Mouse (Mus musculus): Measurements from ENCODE around the gene Vps16. TPM values are rescaled to one million over a fixed set of nuclear protein-coding genes. Genes with fewer than 3 reads are reported as not detected.

Gene Vps16
- polyA plus RNA-seq, 1 experiment = 101 TPM

DNA sequence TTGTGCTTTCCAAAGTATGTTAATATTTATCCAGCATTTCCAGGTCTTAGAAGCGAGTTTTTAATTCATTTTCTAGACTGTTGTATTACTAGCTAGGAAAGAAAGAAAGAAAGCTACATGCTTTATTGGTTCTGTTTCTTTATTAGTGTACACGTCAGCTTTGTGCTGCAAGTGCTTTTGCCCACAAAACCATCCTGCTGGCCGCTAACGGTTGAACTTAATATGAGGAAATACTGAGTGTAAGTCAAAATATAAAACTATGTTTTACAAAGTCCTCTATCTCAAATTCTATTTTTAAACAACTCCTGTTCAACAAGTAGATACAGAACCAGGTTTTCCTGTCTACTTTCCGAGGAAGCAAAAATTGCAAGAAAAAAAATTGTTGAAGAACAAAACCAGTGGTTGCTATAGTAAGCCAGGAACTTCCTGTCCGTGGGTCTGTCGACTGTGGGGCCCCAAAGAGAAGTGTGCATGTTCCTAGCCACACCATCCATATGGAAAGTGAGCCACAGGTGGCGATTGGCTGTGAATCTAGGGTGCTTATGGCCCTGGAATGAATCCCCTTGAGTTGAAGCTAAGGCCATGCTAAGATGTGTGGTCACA is 48.9 kb downstream of the Vps16 start:
- no peak for TF ChIP-seq CTCF (IDR thresholded peaks at IDR 0.05; ENCODE audit: extremely low read depth, insufficient read depth, low read length)
- no peak for TF ChIP-seq POLR2A (IDR thresholded peaks at IDR 0.05; ENCODE audit: extremely low read depth, insufficient read depth, low read length)

DNA sequence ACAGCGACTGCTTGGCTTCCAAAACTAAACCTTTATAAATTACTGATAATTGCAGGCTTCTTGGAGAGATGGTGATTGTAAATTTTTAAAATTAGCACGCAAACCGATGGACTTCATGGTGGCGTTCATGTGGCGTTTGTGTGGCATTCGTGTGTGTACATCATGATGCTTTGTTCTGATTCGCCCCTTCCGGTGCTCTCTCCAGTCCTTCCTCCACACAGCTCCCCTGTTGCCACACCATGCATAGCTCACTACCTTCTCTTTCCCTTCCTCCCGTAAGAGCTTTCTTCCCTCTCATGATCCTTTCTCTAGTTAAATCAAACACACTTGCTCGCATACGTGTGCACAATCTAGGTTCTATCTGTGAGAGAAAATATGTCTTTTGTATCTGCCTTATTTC is 51.6 kb downstream of the Vps16 start:
- Histone ChIP-seq H3K27ac (ENCODE audit: insufficient read depth, low read length) (no peak overlapping the region), H3K4me3 (ENCODE audit: insufficient read depth, low read length) (no peak overlapping the region), H3K4me1 (ENCODE audit: control insufficient read depth, insufficient read depth, low read length) (peaks cover 8% of the 10 kb centered on the region)
- TF ChIP-seq POLR2A (IDR thresholded peaks at IDR 0.05; ENCODE audit: extremely low read depth, insufficient read depth, low read length) = no peak

More for the DNA sequence above, 48.9 kb downstream of the Vps16 start:
- peaks cover 16% of the 10 kb centered on the region for H3K4me1 ChIP-seq (ENCODE audit: control insufficient read depth, insufficient read depth, low read length)
- H3K27ac ChIP-seq (ENCODE audit: insufficient read depth, low read length) = no peak overlapping the region
- no peak overlapping the region for H3K4me3 ChIP-seq (ENCODE audit: insufficient read depth, low read length)

DNA sequence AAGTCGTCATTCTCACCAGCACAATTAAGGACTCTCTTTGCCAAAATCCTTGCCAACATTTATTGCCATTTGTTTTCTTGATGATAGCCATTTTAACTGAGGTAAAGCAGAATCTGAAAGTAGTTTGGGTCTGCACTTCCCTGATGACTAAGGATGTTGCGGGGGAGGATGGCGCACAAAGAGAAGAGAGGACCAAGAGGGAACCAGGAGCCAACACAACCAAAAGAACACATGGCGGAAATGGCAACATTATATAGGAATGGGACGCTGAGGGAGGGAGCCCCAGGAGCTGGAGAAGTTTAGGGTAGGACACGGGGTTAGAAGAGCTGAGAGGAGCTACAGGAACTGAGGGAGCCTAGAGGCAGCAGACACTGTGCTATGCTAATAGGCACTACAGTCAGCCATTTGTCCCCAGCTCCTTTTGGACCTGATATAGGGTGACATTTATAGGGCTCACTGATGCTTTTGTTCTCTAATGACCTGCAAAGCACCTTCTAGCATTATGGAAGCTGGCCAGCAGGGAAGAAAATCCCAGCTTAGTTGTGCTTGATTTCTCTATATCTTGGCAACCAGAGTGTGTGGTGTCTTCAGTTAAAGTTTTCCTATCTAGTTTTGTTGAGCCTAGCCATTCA is 52.6 kb downstream of the Vps16 start:
- Histone ChIP-seq H3K4me1 (ENCODE audit: control insufficient read depth, insufficient read depth, low read length) (peaks cover 8% of the 10 kb centered on the region), H3K27ac (ENCODE audit: insufficient read depth, low read length) (0 out of 2 replicates have a peak overlapping the region, but pooled peaks have one; percentile 29), H3K4me3 (ENCODE audit: insufficient read depth, low read length) (no peak overlapping the region)
- TF ChIP-seq POLR2A (IDR thresholded peaks at IDR 0.05; ENCODE audit: extremely low read depth, insufficient read depth, low read length) (no peak), CTCF (IDR thresholded peaks at IDR 0.05; ENCODE audit: extremely low read depth, insufficient read depth, low read length) (no peak)

DNA sequence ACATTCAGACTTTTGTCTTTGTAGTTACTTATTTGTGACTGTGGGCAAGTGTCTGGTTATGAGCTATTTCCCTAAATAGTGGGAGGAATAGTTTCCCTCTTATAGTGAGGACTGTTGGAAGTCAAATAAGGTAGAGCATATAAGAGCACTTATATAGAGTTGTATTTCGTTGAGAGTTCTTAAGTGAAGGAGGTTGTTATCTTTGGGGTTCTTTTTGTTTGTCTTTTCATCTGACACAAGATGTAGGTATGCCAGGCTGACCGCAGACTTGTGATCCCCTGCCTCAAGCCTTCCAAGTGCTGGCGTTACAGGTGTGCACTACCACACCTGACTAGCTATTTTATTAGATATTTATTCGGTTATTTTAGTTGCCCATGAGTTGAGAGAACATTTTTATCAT is 58.0 kb downstream of the Vps16 start:
- TF ChIP-seq POLR2A (IDR thresholded peaks at IDR 0.05; ENCODE audit: extremely low read depth, insufficient read depth, low read length) = no peak
- TF ChIP-seq CTCF (IDR thresholded peaks at IDR 0.05; ENCODE audit: extremely low read depth, insufficient read depth, low read length) = no peak
- H3K4me3 ChIP-seq (ENCODE audit: insufficient read depth, low read length) = no peak overlapping the region
- no peak overlapping the region for H3K27ac ChIP-seq (ENCODE audit: insufficient read depth, low read length)
- H3K4me1 ChIP-seq (ENCODE audit: control insufficient read depth, insufficient read depth, low read length) = no peaks in the 10 kb centered on the region

DNA sequence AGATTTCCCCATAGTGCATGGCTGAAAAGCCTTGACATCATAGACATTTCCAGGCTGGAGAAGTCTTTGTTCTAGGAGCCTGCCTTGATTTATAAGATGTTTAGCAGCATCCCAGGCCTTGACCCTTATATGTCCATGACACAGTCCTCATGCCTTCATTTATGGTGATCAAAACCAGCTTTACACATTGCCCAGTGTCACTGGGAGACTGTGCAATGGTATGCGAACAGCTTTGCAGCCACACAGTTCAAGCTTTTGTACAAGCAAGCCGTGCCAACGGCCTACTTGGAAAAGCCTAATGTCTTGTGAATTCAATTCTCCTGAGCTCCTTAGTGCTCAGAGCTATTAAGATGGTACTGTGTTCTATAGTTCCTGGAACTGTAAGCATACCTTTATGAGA is 58.6 kb downstream of the Vps16 start:
- Histone ChIP-seq H3K27ac (ENCODE audit: insufficient read depth, low read length) (no peak overlapping the region), H3K4me3 (ENCODE audit: insufficient read depth, low read length) (no peak overlapping the region), H3K4me1 (ENCODE audit: control insufficient read depth, insufficient read depth, low read length) (no peaks in the 10 kb centered on the region)
- no peak for TF ChIP-seq POLR2A (IDR thresholded peaks at IDR 0.05; ENCODE audit: extremely low read depth, insufficient read depth, low read length)

DNA sequence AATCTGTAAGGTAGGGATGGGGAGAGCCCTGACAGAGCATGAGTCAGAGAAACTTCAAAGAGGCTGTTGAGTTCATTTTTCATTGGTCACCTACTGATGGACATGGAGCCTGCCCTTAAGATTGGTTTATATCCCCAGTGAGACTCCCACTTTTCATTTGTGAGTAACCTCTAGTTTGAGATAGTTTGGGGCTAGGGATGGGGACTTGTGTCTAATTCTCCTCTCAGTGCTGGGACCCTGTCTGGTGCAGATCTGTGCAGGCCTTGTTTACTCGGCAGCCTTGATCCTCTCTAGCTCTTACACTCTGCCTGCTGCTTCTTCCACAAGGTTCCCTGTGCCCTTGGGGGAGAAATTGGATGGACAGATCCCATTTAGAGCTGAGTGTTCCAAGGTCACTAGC is 60.1 kb downstream of the Vps16 start:
- Histone ChIP-seq H3K4me1 (ENCODE audit: control insufficient read depth, insufficient read depth, low read length) (peaks cover 3% of the 10 kb centered on the region; the same call in 1 of the 2 replicates), H3K27ac (ENCODE audit: insufficient read depth, low read length) (no peak overlapping the region), H3K4me3 (ENCODE audit: insufficient read depth, low read length) (no peak overlapping the region)
- no peak for TF ChIP-seq POLR2A (IDR thresholded peaks at IDR 0.05; ENCODE audit: extremely low read depth, insufficient read depth, low read length)
- no peak for TF ChIP-seq CTCF (IDR thresholded peaks at IDR 0.05; ENCODE audit: extremely low read depth, insufficient read depth, low read length)

DNA sequence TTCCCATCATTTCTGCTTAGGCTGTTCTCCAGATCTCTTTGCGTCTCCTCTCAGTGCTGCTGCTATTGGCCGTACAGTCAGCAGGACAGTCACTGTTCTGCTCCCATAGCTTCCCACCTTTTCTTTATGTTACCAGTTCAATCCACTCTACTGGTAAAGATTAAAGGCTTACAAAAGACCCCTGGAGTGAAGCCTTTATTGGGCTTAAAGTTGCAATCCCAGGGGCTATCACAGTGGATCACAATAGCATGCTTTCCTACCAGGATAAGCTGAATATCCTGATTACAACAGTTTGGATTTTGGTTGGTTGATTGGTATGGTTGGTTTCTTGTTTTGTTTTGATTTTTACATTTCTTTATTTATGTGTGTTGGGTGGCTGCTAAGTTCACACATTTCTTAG is 63.9 kb downstream of the Vps16 start:
- Histone ChIP-seq H3K27ac (ENCODE audit: insufficient read depth, low read length) (0 out of 2 replicates have a peak overlapping the region, but pooled peaks have one; percentile 79), H3K4me1 (ENCODE audit: control insufficient read depth, insufficient read depth, low read length) (peaks cover 5% of the 10 kb centered on the region), H3K4me3 (ENCODE audit: insufficient read depth, low read length) (no peak overlapping the region)
- TF ChIP-seq POLR2A (IDR thresholded peaks at IDR 0.05; ENCODE audit: extremely low read depth, insufficient read depth, low read length) = no peak
- TF ChIP-seq CTCF (IDR thresholded peaks at IDR 0.05; ENCODE audit: extremely low read depth, insufficient read depth, low read length) = no peak

DNA sequence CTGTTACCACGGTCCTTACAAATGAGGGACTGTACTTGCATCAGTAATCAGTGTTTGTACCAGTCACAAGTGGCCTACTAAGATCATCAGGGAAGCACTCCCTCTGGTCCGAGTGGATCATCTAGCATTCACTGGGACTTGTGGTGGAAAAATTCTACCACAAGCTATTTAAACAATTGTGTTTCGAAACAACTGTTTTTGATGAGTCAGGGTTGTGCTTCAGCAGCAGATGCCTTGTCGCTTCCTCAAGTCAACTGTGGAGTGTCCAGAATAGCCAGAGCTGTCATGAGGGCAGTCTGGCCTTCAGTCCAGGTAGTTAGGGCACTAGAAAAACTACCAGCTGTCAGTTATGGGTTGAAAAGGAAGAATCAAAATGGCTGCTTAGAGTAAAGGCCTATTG is 64.5 kb downstream of the Vps16 start:
- peaks cover 5% of the 10 kb centered on the region for H3K4me1 ChIP-seq (ENCODE audit: control insufficient read depth, insufficient read depth, low read length)
- no peak overlapping the region for H3K4me3 ChIP-seq (ENCODE audit: insufficient read depth, low read length)
- TF ChIP-seq CTCF (IDR thresholded peaks at IDR 0.05; ENCODE audit: extremely low read depth, insufficient read depth, low read length) (no peak), POLR2A (IDR thresholded peaks at IDR 0.05; ENCODE audit: extremely low read depth, insufficient read depth, low read length) (no peak)
- peak overlapping the region; percentile 79 for H3K27ac ChIP-seq (ENCODE audit: insufficient read depth, low read length)

DNA sequence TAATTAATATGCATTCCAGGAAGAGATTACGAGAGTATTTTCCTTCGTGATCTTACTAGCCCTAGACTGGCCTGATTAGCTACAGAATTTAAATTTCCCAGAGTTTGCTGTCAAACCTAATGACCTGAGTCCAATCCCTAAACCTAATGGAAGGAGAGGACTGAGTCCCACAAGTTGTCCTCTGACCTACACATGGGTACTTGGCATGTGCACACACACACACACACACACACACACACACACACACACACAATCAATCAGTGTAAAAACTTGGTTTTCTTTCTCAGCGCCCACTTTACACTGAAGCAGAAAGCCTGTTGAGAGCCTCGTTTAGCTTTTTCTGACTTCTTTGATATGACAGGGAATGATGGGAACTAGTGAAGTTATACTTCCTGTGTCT is 67.0 kb downstream of the Vps16 start:
- H3K27ac ChIP-seq (ENCODE audit: insufficient read depth, low read length) = peak overlapping the region; percentile 99
- no peak overlapping the region for H3K4me3 ChIP-seq (ENCODE audit: insufficient read depth, low read length)
- TF ChIP-seq POLR2A (IDR thresholded peaks at IDR 0.05; ENCODE audit: extremely low read depth, insufficient read depth, low read length) (no peak), CTCF (IDR thresholded peaks at IDR 0.05; ENCODE audit: extremely low read depth, insufficient read depth, low read length) (no peak)
- H3K4me1 ChIP-seq (ENCODE audit: control insufficient read depth, insufficient read depth, low read length) = peaks cover 7% of the 10 kb centered on the region

DNA sequence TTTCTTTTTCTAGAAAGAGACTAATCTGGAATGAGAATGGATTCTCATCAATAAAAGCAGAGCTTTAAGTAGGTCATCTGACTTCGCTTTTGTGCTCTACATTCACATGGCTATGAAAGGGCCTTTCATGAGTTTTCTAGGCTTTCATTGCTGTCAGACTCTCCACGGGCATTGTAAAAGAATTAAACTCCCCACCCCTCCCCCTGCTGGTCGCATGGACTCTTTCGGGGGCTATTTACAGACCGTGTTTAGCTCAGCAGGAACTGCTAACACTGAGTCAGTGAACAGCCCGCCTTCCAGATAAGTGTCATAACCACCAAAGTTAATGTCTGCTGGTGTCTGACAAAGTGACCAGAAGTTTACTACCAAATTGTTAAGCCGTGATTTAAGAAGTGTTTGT is 67.4 kb downstream of the Vps16 start:
- no peak overlapping the region for H3K4me3 ChIP-seq (ENCODE audit: insufficient read depth, low read length)
- 0 out of 2 replicates have a peak overlapping the region, but pooled peaks have one; percentile 50 for H3K27ac ChIP-seq (ENCODE audit: insufficient read depth, low read length)
- peaks cover 7% of the 10 kb centered on the region for H3K4me1 ChIP-seq (ENCODE audit: control insufficient read depth, insufficient read depth, low read length)
- no peak for TF ChIP-seq CTCF (IDR thresholded peaks at IDR 0.05; ENCODE audit: extremely low read depth, insufficient read depth, low read length)
- no peak for TF ChIP-seq POLR2A (IDR thresholded peaks at IDR 0.05; ENCODE audit: extremely low read depth, insufficient read depth, low read length)

Other genes with a start within 250 kb of the Vps16 start
- 131 and 133 TPM in 2 replicates for gene Snrpb, start 244.9 kb upstream of the Vps16 start, polyA plus RNA-seq (2012; rRNA removed)
- not detected in 2 replicates for gene Tmc2, start 229.1 kb upstream of the Vps16 start, polyA plus RNA-seq (2012; rRNA removed)
- gene Nop56, start 149.9 kb upstream of the Vps16 start, polyA plus RNA-seq (2012; rRNA removed) = 144 and 146 TPM in 2 replicates
- 353 and 375 TPM in 2 replicates for gene Idh3b, start 139.8 kb upstream of the Vps16 start, polyA plus RNA-seq (2012; rRNA removed)
- 13.0 and 16.1 TPM in 2 replicates for gene Ebf4, start 129.2 kb upstream of the Vps16 start, polyA plus RNA-seq (2012; rRNA removed)
- gene Cpxm1, start 26.8 kb upstream of the Vps16 start, polyA plus RNA-seq (2012; rRNA removed) = 10.6 and 13.2 TPM in 2 replicates
- not detected in 2 replicates for gene Gm28372, start 19.1 kb upstream of the Vps16 start, polyA plus RNA-seq (2012; rRNA removed)
- not detected in 2 replicates for gene 1700020A23Rik, start 19.1 kb upstream of the Vps16 start, polyA plus RNA-seq (2012; rRNA removed)
- not detected in 2 replicates for gene Tmem239, start 17.9 kb upstream of the Vps16 start, polyA plus RNA-seq (2012; rRNA removed)
- 24.6 and 27.9 TPM in 2 replicates for gene Pced1a, start 362 bp downstream of the Vps16 start, polyA plus RNA-seq (2012; rRNA removed)
- 156 and 166 TPM in 2 replicates for gene Ptpra, start 25.9 kb downstream of the Vps16 start, polyA plus RNA-seq (2012; rRNA removed)
- gene Mrps26, start 139.4 kb downstream of the Vps16 start, polyA plus RNA-seq (2012; rRNA removed) = 86.9 and 99.1 TPM in 2 replicates
- gene Oxt, start 151.8 kb downstream of the Vps16 start, polyA plus RNA-seq (2012; rRNA removed) = 0.32 and 0.42 TPM in 2 replicates
- 0.81 and 1.2 TPM in 2 replicates for gene Avp, start 158.2 kb downstream of the Vps16 start, polyA plus RNA-seq (2012; rRNA removed)
- gene Fastkd5, start 205.7 kb downstream of the Vps16 start, polyA plus RNA-seq (2012; rRNA removed) = 3.7 and 4.8 TPM in 2 replicates
- 11.0 and 11.3 TPM in 2 replicates for gene Ubox5, start 205.7 kb downstream of the Vps16 start, polyA plus RNA-seq (2012; rRNA removed)
- 200 and 201 TPM in 2 replicates for gene Lzts3, start 218.5 kb downstream of the Vps16 start, polyA plus RNA-seq (2012; rRNA removed)
- gene Ddrgk1, start 240.3 kb downstream of the Vps16 start, polyA plus RNA-seq (2012; rRNA removed) = 102 and 109 TPM in 2 replicates
- 64.5 TPM in 2 replicates for gene Itpa, start 243.3 kb downstream of the Vps16 start, polyA plus RNA-seq (2012; rRNA removed)

Measured in cortical plate, adult 2 months (tissue).